Mouse (Mus musculus) forebrain, embryonic 15.5 days (tissue): ENCODE measurements around the gene Sox6. TPM values are rescaled to one million over a fixed set of nuclear protein-coding genes. Genes with fewer than 3 reads are reported as not detected.
"Not testable (repeated sequence)": the region's sequence is repeated elsewhere in the genome, so short reads cannot be mapped to it uniquely, and the experiment has no call there.

Experiments
- ATAC-seq: fragments of 200-750 bp; cut with Nextera tagmentation; replicated peaks from 2 replicates; pipeline ENCODE4 v1.8.0; 2017; ENCODE audit warnings: mild to moderate bottlenecking, moderate TSS enrichment, moderate library complexity
- H3K27ac ChIP-seq: fragments of 300-500 bp; sonication (generic); replicated peaks from 2 replicates; pipeline ENCODE4 v1.5.1; 2015; ENCODE audit warnings: mild to moderate bottlenecking, inconsistent platforms
- H3K27me3 ChIP-seq: fragments of 300-500 bp; sonication (generic); 2 replicates; pipeline ENCODE4 v1.6.1; 2015; ENCODE audit warnings: inconsistent platforms
- H3K36me3 ChIP-seq: fragments of 300-500 bp; sonication (generic); 2 replicates; pipeline ENCODE4 v1.6.1; 2015; ENCODE audit warnings: mild to moderate bottlenecking, inconsistent platforms
- H3K4me1 ChIP-seq: fragments of 300-500 bp; sonication (generic); 2 replicates; pipeline ENCODE4 v1.6.1; 2015; ENCODE audit warnings: inconsistent platforms
- H3K4me2 ChIP-seq: fragments of 300-500 bp; sonication (generic); replicated peaks from 2 replicates; pipeline ENCODE4 v1.6.1; 2015; ENCODE audit warnings: mild to moderate bottlenecking, inconsistent platforms
- H3K4me3 ChIP-seq: fragments of 300-500 bp; sonication (generic); 2 replicates; pipeline ENCODE4 v1.5.1; 2015; ENCODE audit warnings: mild to moderate bottlenecking, inconsistent platforms
- H3K9ac ChIP-seq: fragments of 300-500 bp; sonication (generic); replicated peaks from 2 replicates; pipeline ENCODE4 v1.6.1; 2015; ENCODE audit warnings: mild to moderate bottlenecking, inconsistent platforms
- H3K9me3 ChIP-seq: fragments of 300-500 bp; sonication (generic); 2 replicates; pipeline ENCODE4 v1.6.1; 2016; ENCODE audit warnings: inconsistent platforms
- WGBS: fragments of 180-500 bp; shearing (Covaris S2); methylation state at CpG from one replicate; pipeline ENCODE4 v1.1.7; 2015; ENCODE audit warnings: mixed read lengths; 5-methylcytosine and 5-hydroxymethylcytosine counted together
- polyA plus RNA-seq: library from polyadenylated mRNA; unstranded; fragments of >200 nt; fragmentation: Nextera tagmentation; extraction: Ambion mirVana; gene quantifications from 2 replicates; pipeline ENCODE4 v1.2.1, GENCODE M21; 2015

The Sox6 gene
- polyA plus RNA-seq, 1 experiment from 2014 or later: 111 TPM

- not testable (repeated sequence) for H3K4me2 ChIP-seq, H3K4me1 ChIP-seq, H3K27me3 ChIP-seq, H3K27ac ChIP-seq, H3K36me3 ChIP-seq, H3K9me3 ChIP-seq, H3K4me3 ChIP-seq, H3K9ac ChIP-seq, ATAC-seq
- 69% methylated on average over 3 of the region's 3 CpGs for WGBS
Observed at GRCm38 (mm10) chr7:115606125-115606524, 432.5 kb downstream of the Sox6 start.

GRCm38 (mm10) chr7:115604883-115605282 is 433.7 kb downstream of the Sox6 start:
- Histone ChIP-seq H3K9ac (no peak overlapping the region), H3K36me3 (no peaks in the 10 kb centered on the region), H3K4me2 (no peak overlapping the region), H3K9me3 (no peaks in the 10 kb centered on the region), H3K4me1 (peaks cover 6% of the 10 kb centered on the region), H3K4me3 (no peak overlapping the region), H3K27me3 (no peaks in the 10 kb centered on the region), H3K27ac (peak overlapping the region; percentile 56)
- peak; percentile 73 for ATAC-seq
- 18% methylated on average over 7 of the region's 7 CpGs for whole genome bisulfite sequencing

GRCm38 (mm10) chr7:115597376-115597775 is 441.2 kb downstream of the Sox6 start:
- Histone ChIP-seq H3K36me3 (no peaks in the 10 kb centered on the region), H3K4me1 (peaks cover 6% of the 10 kb centered on the region; the same call in 1 of the 2 replicates), H3K27me3 (no peaks in the 10 kb centered on the region), H3K4me3 (no peak overlapping the region), H3K9ac (no peak overlapping the region), H3K9me3 (no peaks in the 10 kb centered on the region), H3K27ac (no peak overlapping the region), H3K4me2 (no peak overlapping the region)
- ATAC-seq: no peak
- WGBS: 61% methylated on average over 6 of the region's 6 CpGs

- H3K4me3 ChIP-seq: no peak overlapping the region
- H3K4me2 ChIP-seq: no peak overlapping the region
- WGBS: 53% methylated on average over 7 of the region's 7 CpGs
- ATAC-seq: no peak
- no peaks in the 10 kb centered on the region for H3K9me3 ChIP-seq
- H3K9ac ChIP-seq: no peak overlapping the region
- H3K4me1 ChIP-seq: peaks cover 6% of the 10 kb centered on the region; the same call in 1 of the 2 replicates
- no peaks in the 10 kb centered on the region for H3K27me3 ChIP-seq
- no peak overlapping the region for H3K27ac ChIP-seq
- H3K36me3 ChIP-seq: no peaks in the 10 kb centered on the region
Observed at GRCm38 (mm10) chr7:115580461-115580860, 458.1 kb downstream of the Sox6 start.

- H3K9me3 ChIP-seq: no peaks in the 10 kb centered on the region
- WGBS: 78% methylated on average over 3 of the region's 3 CpGs
- no peak for ATAC-seq
- H3K27ac ChIP-seq: no peak overlapping the region
- H3K4me1 ChIP-seq: peaks cover 6% of the 10 kb centered on the region; the same call in 1 of the 2 replicates
- no peak overlapping the region for H3K9ac ChIP-seq
- no peaks in the 10 kb centered on the region for H3K36me3 ChIP-seq
- no peak overlapping the region for H3K4me2 ChIP-seq
- H3K4me3 ChIP-seq: no peak overlapping the region
- H3K27me3 ChIP-seq: no peaks in the 10 kb centered on the region
Observed at GRCm38 (mm10) chr7:115579826-115580225, 458.8 kb downstream of the Sox6 start.

GRCm38 (mm10) chr7:115576387-115576786 is 462.2 kb downstream of the Sox6 start:
- ATAC-seq: no peak
- Histone ChIP-seq H3K27ac (no peak overlapping the region), H3K9ac (no peak overlapping the region), H3K27me3 (no peaks in the 10 kb centered on the region), H3K4me1 (no peaks in the 10 kb centered on the region), H3K9me3 (no peaks in the 10 kb centered on the region), H3K36me3 (no peaks in the 10 kb centered on the region), H3K4me3 (no peak overlapping the region), H3K4me2 (no peak overlapping the region)
- 89% methylated on average over 1 of the region's 1 CpGs for WGBS

- Histone ChIP-seq H3K4me2 (no peak overlapping the region), H3K4me1 (no peaks in the 10 kb centered on the region), H3K9me3 (no peaks in the 10 kb centered on the region), H3K4me3 (no peak overlapping the region), H3K9ac (no peak overlapping the region), H3K36me3 (no peaks in the 10 kb centered on the region), H3K27me3 (no peaks in the 10 kb centered on the region), H3K27ac (no peak overlapping the region)
- no peak for ATAC-seq
- 45% methylated on average over 1 of the region's 1 CpGs for WGBS
Observed at GRCm38 (mm10) chr7:115574834-115575233, 463.8 kb downstream of the Sox6 start.

- Histone ChIP-seq H3K4me1 (peaks cover 33% of the 10 kb centered on the region), H3K36me3 (no peaks in the 10 kb centered on the region), H3K4me3 (peak overlapping the region; percentile 12), H3K27ac (peak overlapping the region; percentile 51), H3K4me2 (peak overlapping the region; percentile 43), H3K9ac (peak overlapping the region; percentile 22; the same call in 1 of the 2 replicates), H3K9me3 (no peaks in the 10 kb centered on the region), H3K27me3 (no peaks in the 10 kb centered on the region)
- peak; percentile 55 for ATAC-seq
- 2% methylated on average over 9 of the region's 9 CpGs for WGBS
Observed at GRCm38 (mm10) chr7:115568821-115569240, 469.8 kb downstream of the Sox6 start.

GRCm38 (mm10) chr7:115568301-115568700 is 470.3 kb downstream of the Sox6 start:
- no peaks in the 10 kb centered on the region for H3K27me3 ChIP-seq
- H3K9ac ChIP-seq: no peak overlapping the region
- H3K4me1 ChIP-seq: peaks cover 35% of the 10 kb centered on the region
- H3K9me3 ChIP-seq: no peaks in the 10 kb centered on the region
- WGBS: 10% methylated on average over 11 of the region's 11 CpGs
- ATAC-seq: peak; percentile 66; the same call in 1 of the 2 replicates
- peak overlapping the region; percentile 51 for H3K27ac ChIP-seq
- H3K4me2 ChIP-seq: peak overlapping the region; percentile 43
- H3K4me3 ChIP-seq: peak overlapping the region; percentile 12
- H3K36me3 ChIP-seq: no peaks in the 10 kb centered on the region

GRCm38 (mm10) chr7:115566818-115567217 is 471.8 kb downstream of the Sox6 start:
- H3K9ac ChIP-seq: no peak overlapping the region
- no peaks in the 10 kb centered on the region for H3K27me3 ChIP-seq
- H3K4me2 ChIP-seq: no peak overlapping the region
- no peak overlapping the region for H3K4me3 ChIP-seq
- no peaks in the 10 kb centered on the region for H3K9me3 ChIP-seq
- no peaks in the 10 kb centered on the region for H3K36me3 ChIP-seq
- 97% methylated on average over 2 of the region's 2 CpGs for WGBS
- no peak for ATAC-seq
- H3K4me1 ChIP-seq: peaks cover 35% of the 10 kb centered on the region
- H3K27ac ChIP-seq: no peak overlapping the region

GRCm38 (mm10) chr7:115565060-115565426 is 473.6 kb downstream of the Sox6 start:
- Histone ChIP-seq H3K27me3 (no peaks in the 10 kb centered on the region), H3K4me2 (no peak overlapping the region), H3K36me3 (no peaks in the 10 kb centered on the region), H3K9ac (no peak overlapping the region), H3K9me3 (no peaks in the 10 kb centered on the region), H3K4me3 (no peak overlapping the region), H3K27ac (no peak overlapping the region), H3K4me1 (peaks cover 35% of the 10 kb centered on the region)
- 62% methylated on average over 5 of the region's 5 CpGs for WGBS
- ATAC-seq: no peak

GRCm38 (mm10) chr7:115564359-115565059 is 474.1 kb downstream of the Sox6 start:
- 13% methylated on average over 6 of the region's 6 CpGs for WGBS
- H3K27me3 ChIP-seq: no peaks in the 10 kb centered on the region
- no peaks in the 10 kb centered on the region for H3K9me3 ChIP-seq
- H3K9ac ChIP-seq: no peak overlapping the region
- ATAC-seq: no peak
- no peak overlapping the region for H3K4me2 ChIP-seq
- no peaks in the 10 kb centered on the region for H3K36me3 ChIP-seq
- H3K27ac ChIP-seq: no peak overlapping the region
- peaks cover 35% of the 10 kb centered on the region for H3K4me1 ChIP-seq
- no peak overlapping the region for H3K4me3 ChIP-seq

- no peaks in the 10 kb centered on the region for H3K9me3 ChIP-seq
- H3K4me2 ChIP-seq: no peak overlapping the region
- no peak overlapping the region for H3K27ac ChIP-seq
- H3K36me3 ChIP-seq: no peaks in the 10 kb centered on the region
- H3K9ac ChIP-seq: no peak overlapping the region
- H3K4me3 ChIP-seq: no peak overlapping the region
- H3K4me1 ChIP-seq: no peaks in the 10 kb centered on the region
- no peak for ATAC-seq
- H3K27me3 ChIP-seq: no peaks in the 10 kb centered on the region
- WGBS: 89% methylated on average over 3 of the region's 3 CpGs
Observed at GRCm38 (mm10) chr7:115556677-115557076, 481.9 kb downstream of the Sox6 start.
